Mouse (Mus musculus) MEL-GATA-1-ER (cell line): ENCODE measurements around the gene H2-M5.
"Not testable (repeated sequence)": the region's sequence is repeated elsewhere in the genome, so short reads cannot be mapped to it uniquely, and the experiment has no call there.

ENCODE experiments used
- DNase-seq: peaks from one replicate; pipeline ENCODE4 v3.0.0-alpha.2; 2012; ENCODE audit warnings: low read depth; ENCODE audit errors: extremely low read depth

Gene H2-M5

DNA sequence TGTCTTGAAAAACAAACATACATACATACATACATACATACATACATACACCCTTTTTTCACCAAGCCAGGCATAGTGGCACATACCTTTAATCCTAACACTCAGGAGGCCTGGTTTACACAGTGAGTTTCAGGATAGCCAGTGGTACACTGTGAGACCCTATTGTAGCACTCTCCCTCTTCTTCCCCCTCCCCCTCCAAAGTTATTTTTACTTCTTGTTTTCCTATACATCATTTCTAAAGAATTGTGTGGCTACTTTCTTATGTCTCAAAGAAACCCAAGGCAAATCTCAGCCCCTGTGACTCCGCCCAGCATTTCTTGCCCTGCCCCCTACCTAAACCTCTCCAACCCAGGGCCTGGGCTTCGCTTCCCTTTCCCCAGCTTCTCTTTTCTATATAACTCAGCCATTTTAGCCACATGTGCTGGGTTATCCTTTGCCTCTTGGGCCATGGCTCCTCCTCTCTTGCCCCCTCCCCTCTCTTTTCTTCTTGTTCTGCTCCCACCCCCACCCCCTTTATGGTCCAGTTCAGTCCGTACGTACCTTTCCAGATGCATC is 4.5 kb upstream of the H2-M5 start:
- no peak for DNase-seq

GRCm38 (mm10) chr17:36992336-36993104 is 3.2 kb upstream of the H2-M5 start:
- peak; percentile 63 for DNase-seq

DNA sequence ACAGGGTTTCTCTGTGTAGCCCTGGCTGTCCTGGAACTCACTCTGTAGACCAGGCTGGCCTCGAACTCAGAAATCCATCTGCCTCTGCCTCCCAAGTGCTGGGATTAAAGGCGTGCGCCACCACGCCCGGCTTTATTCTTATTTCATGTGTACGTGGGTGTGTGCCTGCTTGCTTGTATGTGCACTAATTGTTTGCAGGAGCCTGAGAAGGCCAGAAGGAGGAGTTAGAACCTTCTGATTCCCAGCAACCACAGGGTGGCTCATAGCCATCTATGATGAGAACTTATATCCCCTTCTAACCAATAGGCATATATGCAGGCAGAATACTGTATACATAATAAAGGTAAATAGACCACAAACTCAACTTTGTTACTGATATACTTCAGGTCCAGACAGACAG is 1.3 kb upstream of the H2-M5 start:
- not testable (repeated sequence) for DNase-seq

DNA sequence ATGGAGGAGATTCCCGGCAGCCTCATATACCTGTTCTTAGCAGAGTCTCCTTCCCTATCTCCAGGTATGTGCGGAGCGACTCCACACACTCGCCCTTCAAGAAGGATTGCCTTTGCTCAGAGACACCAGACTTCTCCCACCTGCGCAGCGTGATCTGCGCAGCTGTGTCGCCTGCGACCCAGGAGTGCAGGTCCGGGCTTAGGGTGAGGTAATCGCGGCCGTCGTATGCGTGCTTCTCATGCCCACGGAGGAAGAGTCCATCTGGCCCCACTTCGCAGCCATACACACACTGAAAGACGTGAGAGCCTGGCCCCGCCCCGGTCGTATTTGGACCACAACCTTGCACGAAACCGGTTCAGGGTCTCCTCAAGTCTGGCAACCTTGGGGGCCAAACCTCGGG is 862 bp downstream of the H2-M5 start:
- DNase-seq, result no peak

DNA sequence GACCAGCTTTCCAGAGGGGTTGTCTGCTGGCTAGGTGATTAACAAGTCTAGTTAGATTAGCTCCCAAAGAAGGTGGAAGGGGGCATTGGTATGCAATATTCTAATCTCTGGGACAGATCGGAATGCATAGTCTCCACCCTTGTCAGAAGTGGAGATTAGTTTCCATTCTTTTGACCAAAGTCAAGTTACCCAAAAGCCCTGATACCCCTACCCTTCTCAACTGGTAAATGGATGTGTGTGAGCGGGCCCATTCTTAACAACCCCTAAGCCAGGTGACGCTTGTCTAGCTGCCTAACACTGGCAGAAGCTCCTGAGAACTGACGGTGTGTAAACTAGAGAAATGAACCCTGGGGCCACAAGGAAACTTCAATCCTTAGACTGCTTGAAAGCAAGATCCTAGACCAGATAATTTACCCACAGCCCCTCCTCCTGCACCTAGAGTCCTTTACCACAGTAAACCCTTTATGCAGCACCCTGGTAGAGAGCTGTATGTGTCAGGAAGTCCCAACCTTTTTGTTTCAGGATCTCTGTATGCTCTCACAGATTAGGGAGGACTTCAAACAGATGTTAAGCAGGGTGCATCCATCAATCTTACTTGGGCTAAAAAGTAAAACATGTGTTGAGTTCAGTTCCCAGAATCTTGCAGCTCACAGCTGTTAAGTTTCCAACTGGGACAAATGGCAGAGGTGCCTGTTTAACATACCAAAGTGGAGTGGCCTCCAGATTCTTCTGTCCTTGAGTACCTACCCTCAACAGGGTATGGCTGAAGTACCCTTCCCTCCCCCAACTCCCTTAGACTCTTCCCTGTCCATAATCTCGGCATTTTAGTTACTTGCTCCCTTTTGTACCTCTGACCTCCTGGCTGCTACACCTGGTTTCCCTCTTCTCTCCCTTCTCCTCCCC is 6.8 kb downstream of the H2-M5 start:
- DNase-seq, result no peak

- DNase-seq, result no peak
These were observed 7.5 kb downstream of the H2-M5 start for GRCm38 (mm10) chr17:36981845-36982244.

GRCm38 (mm10) chr17:36981221-36981813 is 8.0 kb downstream of the H2-M5 start, which contains the start of gene 2410137M14Rik:
2410137M14Rik (minus strand) TSS chr17:36981237.
- no peak for DNase-seq

GRCm38 (mm10) chr17:36973271-36973787 is 16.0 kb downstream of the H2-M5 start:
- DNase-seq, result no peak

DNA sequence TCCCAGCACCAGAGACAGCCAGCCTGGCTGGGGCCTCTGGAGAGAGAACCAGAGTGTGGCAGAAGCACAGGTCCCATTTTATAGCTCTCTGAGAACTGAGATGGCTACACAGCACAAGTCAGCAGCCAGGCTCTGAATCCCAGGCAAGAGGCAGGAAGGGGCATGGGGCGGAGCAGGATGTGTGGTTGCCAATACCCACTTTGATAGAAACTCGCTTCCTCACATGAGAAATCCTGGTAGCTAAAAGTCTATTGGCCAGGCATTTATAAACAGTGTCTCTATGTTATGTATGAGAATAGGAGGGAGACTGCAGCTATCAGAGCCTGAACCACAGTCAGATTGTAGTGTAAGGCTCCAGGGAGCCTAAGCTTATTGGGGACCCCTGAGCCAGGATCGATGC is 16.5 kb downstream of the H2-M5 start:
- DNase-seq, result no peak

DNA sequence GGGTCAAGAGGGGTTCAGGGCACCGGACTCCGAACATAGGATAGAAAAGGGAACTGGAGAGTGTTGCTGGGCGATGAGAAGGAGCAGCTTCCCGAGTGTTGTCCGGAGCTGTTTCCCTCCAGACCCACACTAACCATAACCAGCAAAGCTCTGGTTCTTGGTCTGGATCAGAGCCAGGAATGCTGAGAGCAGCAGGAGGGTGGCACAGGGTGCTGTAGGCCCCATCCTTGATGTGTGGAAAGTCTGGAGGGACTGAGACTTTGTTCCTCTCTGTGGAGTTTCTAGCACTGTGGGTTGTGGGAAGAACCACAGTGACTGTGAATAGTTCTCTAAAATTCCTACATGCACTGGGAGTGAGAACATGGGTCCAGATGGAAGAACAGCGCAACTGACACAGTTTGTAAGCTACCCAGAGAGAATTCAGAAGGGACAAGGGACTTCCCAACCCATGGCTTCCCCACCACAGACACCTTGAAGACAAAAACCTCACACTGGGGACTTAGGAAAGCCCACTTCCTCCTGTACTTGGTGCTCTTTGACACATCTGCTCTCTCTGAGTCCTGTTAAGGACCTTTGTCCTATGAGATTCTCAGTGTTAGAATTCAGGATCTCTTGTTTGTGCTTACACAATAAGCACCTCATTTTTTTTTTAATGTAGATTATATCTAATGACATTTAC is 18.0 kb downstream of the H2-M5 start:
- DNase-seq, result no peak

- no peak for DNase-seq
These were observed 18.9 kb downstream of the H2-M5 start for GRCm38 (mm10) chr17:36970316-36970890.

- DNase-seq, result no peak
These were observed 22.5 kb downstream of the H2-M5 start for GRCm38 (mm10) chr17:36966875-36967274.

- DNase-seq, result no peak
These were observed 28.2 kb downstream of the H2-M5 start for GRCm38 (mm10) chr17:36961125-36961524.

- DNase-seq, result no peak
These were observed 30.5 kb downstream of the H2-M5 start for GRCm38 (mm10) chr17:36958884-36959283.

GRCm38 (mm10) chr17:36957999-36958743 is 31.2 kb downstream of the H2-M5 start, which contains the start of the genes Znrd1 and Znrd1as:
Znrd1 (minus strand) TSS chr17:36958559.
Znrd1as (plus strand) TSS chr17:36958592.
- DNase-seq, result peak; percentile 90

DNA sequence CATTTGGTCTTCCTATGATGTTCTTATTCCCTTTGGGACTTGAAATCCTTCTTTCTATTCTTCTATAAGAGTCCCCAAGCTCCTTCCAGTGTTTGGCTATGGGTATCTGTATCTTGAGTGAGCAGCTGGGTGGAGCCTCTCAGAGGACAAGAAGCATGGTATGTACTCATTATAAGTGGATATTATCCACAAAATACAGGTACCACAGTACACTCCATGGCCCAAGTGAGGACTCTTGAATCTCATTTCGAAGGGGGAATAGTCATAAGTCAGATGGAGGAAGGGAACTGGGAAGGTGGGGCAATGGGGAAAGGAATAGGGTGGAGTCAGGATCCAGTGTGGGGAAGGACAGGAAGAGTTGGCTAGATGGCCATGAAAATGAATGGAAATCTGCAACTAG is 36.3 kb downstream of the H2-M5 start:
- DNase-seq, result no peak

GRCm38 (mm10) chr17:36952631-36953030 is 36.7 kb downstream of the H2-M5 start:
- no peak for DNase-seq

DNA sequence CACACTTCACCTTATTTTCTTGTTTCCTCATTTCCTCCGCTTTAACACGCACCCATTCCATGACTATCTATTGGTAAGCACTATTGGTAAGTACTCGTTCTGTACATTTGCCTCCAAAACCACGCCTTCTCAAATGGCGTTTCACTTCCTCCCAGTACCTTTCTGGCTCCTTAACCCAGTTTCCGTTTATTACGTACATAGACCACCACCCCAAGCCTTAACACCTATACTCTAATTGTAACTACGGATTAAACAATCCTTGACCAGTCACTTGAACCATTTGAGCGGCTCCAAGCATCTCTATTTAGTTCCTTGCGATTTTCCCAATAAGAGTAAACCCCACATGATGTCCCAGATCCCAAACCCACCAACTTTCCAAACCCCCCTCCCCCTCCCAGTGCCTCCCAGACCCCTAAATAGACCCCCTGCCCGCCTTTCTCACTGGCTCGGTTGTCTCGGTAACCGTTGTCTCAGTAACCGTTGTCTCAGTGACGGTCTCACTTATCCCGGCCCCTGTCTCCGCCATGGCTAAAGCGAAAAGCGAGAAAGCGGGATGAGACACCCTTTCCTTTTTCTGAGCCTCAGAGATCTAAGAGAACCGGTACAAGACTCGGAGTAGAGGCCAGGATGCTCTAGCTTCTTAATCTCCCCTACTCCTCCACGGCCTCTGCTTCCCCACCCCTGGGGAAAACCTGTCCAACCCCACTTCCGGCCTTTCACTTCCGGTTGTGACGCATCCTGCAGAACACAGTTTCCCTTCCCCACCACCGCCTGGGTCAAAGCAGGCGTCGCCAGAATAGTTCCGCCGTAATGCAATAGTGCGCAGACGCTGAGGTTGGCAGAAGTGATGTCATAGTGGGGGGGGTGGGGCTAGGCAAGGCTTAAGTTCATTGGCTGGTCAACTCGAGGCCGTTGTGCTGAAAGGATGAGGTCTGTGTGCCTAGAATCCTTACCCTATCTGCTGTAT is 38.1 kb downstream of the H2-M5 start, which contains the start of gene Ppp1r11:
TSS of gene Ppp1r11 (minus strand) at position 761 of the 967 bp plus-strand sequence.
- DNase-seq, result peak; percentile 96
